Mouse (Mus musculus): ENCODE results near the gene Urod.

Gene Urod

GRCm38 (mm10) chr4:116999513-117000154 is 5.4 kb upstream of the Urod start:
- in situ Hi-C loops (cut with MboI; ENCODE audit: low sequenced_read_pairs): loop anchor here (10.0 kb wide), 1 partner anchor 285 kb away; no protein-coding TSS in a partner anchor

- in situ Hi-C loops (cut with MboI; ENCODE audit: low sequenced_read_pairs): loop anchor here (10.0 kb wide), 1 partner anchor 281 kb away; no protein-coding TSS in a partner anchor
Measured at GRCm38 (mm10) chr4:116995798-116996135, 1.6 kb upstream of the Urod start.

DNA sequence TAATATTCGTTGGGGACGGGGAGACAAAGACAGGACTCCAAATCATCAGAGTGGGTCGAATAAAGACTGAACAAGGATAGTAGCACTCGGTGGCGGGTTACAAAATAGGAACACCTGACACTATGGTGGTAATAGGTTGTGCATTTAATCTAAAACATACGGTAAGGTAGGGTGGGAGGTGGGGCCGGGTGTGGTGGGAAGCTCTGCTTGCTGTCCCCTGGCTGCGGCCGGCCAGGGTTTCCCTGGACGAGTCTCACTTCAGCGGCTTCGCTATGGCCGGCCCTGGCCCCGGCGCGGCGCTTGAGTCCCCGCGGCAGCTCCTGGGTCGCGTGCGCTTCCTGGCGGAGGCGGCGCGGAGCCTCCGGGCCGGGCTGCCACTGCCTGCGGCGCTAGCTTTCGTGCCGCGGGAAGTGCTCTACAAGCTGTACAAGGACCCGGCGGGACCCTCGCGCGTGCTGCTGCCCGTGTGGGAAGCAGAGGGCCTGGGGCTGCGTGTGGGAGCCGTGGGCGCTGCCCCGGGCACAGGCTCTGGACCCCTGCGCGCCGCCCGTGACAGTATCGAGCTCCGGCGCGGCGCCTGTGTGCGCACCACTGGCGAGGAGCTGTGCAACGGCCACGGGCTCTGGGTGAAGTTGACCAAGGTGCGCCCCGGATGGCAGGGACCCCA is 1.1 kb upstream of the Urod start, which contains the start of gene Hectd3:
Hectd3 (plus strand) TSS at position 187 of the 667 bp plus-strand sequence.
- in situ Hi-C loops (cut with MboI; ENCODE audit: low sequenced_read_pairs): loop anchor here (10.0 kb wide), 1 partner anchor 280 kb away; no protein-coding TSS in a partner anchor

GRCm38 (mm10) chr4:116991366-116991765 is 2.8 kb downstream of the Urod start:
- in situ Hi-C loops (cut with MboI; ENCODE audit: low sequenced_read_pairs): loop anchor here (5.0 to 10.0 kb wide), 2 partner anchors 159 to 277 kb away; no protein-coding TSS in a partner anchor

- in situ Hi-C loops (cut with MboI; ENCODE audit: low sequenced_read_pairs): loop anchor here (5.0 to 10.0 kb wide), 2 partner anchors 157 to 275 kb away; no protein-coding TSS in a partner anchor
Measured at GRCm38 (mm10) chr4:116989731-116990130, 4.5 kb downstream of the Urod start.

GRCm38 (mm10) chr4:116987122-116987456 is 7.1 kb downstream of the Urod start:
- in situ Hi-C loops (cut with MboI; ENCODE audit: low sequenced_read_pairs): no loop called here

DNA sequence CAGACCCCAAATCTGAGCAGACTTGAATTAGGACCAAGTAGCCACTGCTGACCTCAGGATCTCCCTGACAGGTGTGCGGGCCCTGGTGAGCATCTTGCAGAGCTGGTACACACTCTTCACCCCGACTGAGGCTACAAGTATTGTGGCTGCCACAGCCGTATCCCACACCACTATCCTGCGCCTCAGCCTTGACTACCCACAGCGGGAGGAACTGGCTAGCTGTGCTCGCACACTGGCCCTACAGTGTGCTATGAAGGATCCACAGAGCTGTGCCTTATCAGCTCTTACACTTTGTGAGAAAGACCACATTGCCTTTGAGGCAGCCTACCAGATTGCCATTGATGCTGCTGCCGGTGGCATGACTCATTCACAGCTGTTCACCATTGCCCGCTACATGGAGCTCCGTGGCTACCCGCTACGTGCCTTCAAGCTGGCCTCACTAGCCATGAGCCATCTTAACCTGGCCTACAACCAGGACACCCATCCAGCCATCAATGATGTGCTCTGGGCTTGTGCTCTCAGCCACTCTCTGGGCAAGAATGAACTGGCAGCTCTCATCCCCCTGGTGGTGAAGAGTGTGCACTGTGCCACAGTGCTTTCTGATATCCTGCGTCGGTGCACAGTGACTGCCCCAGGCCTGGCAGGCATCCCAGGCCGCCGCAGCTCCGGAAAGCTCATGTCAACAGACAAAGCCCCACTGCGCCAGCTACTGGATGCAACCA is 7.7 kb downstream of the Urod start:
- in situ Hi-C loops (cut with MboI; ENCODE audit: low sequenced_read_pairs): no loop called here

GRCm38 (mm10) chr4:116985681-116986080 is 8.5 kb downstream of the Urod start:
- in situ Hi-C loops (cut with MboI; ENCODE audit: low sequenced_read_pairs): no loop called here

GRCm38 (mm10) chr4:116976503-116976902 is 17.7 kb downstream of the Urod start:
- in situ Hi-C loops (cut with MboI; ENCODE audit: low sequenced_read_pairs): no loop called here

GRCm38 (mm10) chr4:116954951-116955350 is 39.3 kb downstream of the Urod start:
- in situ Hi-C loops (cut with MboI; ENCODE audit: low sequenced_read_pairs): no loop called here

- in situ Hi-C loops (cut with MboI; ENCODE audit: low sequenced_read_pairs): no loop called here
Measured at GRCm38 (mm10) chr4:116951642-116952041, 42.6 kb downstream of the Urod start.

DNA sequence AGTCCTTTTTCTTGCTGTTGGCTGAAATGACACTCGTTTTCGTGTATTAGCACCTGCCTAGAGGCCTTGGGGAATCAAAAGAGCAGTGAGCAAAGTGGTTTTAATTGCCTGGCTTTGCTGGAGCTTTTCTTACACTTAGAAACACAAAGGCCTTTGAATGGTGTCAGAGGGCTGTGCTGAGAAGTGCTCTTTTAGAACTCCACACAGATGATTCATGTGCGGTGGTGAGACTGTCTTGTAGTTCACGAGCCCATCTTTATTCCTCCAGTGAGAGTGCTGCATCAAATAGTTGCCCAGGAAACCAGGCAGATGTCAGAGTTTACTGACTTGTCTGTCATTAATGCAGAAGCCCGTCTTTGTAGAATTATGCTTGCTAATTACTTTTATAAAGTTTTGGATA is 50.2 kb downstream of the Urod start:
- in situ Hi-C loops (cut with MboI; ENCODE audit: low sequenced_read_pairs): no loop called here

GRCm38 (mm10) chr4:116942695-116943094 is 51.5 kb downstream of the Urod start:
- in situ Hi-C loops (cut with MboI; ENCODE audit: low sequenced_read_pairs): no loop called here

All from CH12F3 (cell line).